Comparison of ENCODE assay signal across 19 mouse cellular contexts in genomic region chr11:30258739-30259350, GRCm38 (mm10). TPM values are rescaled to one million over a fixed set of nuclear protein-coding genes. Genes with fewer than 3 reads are reported as not detected.
DNase-seq lines count a peak whose midpoint lies in the region; ATAC-seq and TF ChIP-seq lines count a peak whose summit lies in the region.
"Had no signal": no experiment of that assay in that cellular context is flagged by ENCODE, and none has a peak within 500 bp of the region (broad histone marks: within the 10 kb centered on the region; RNA-seq: fewer than 3 reads in every experiment).

No protein-coding gene starts in this region.

- no peak for TF ChIP-seq EP300 in lung, postnatal 0 days (IDR thresholded peaks at IDR 0.05)

- H3K36me3 ChIP-seq in lung, postnatal 0 days (ENCODE audit: insufficient read depth, low read length) = no peaks in the 10 kb centered on the region
- H3K36me3 ChIP-seq in heart, embryonic 16.5 days (ENCODE audit: control insufficient read depth, insufficient read depth) = peaks cover 5% of the 10 kb centered on the region
- no peaks in the 10 kb centered on the region for H3K36me3 ChIP-seq in forebrain, embryonic 12.5 days (replicated peaks)
- H3K36me3 ChIP-seq: embryonic facial prominence, embryonic 10.5 days; G1E; limb, embryonic 12.5 days; liver, embryonic 12.5 days had no signal

- 75% methylated on average over 6 of the region's 6 CpGs for WGBS in lung, postnatal 0 days
- WGBS in heart, embryonic 16.5 days = 58% methylated on average over 6 of the region's 6 CpGs
- 88% methylated on average over 6 of the region's 6 CpGs for WGBS in forebrain, embryonic 12.5 days

- no peak overlapping the region for H3K4me2 ChIP-seq in lung, postnatal 0 days (replicated peaks; ENCODE audit: low read depth, low read length)
- no peak overlapping the region for H3K4me2 ChIP-seq in heart, embryonic 16.5 days (ENCODE audit: low read depth, low read length)
- no peak overlapping the region for H3K4me2 ChIP-seq in forebrain, embryonic 12.5 days
- H3K4me2 ChIP-seq: limb, embryonic 12.5 days; liver, embryonic 12.5 days; lung, embryonic 14.5 days had no signal

- no peaks in the 10 kb centered on the region for H3K27me3 ChIP-seq in lung, postnatal 0 days (replicated peaks; ENCODE audit: insufficient read depth, low read length)
- H3K27me3 ChIP-seq in heart, embryonic 16.5 days (ENCODE audit: control insufficient read depth, insufficient read depth, low read length) = no peaks in the 10 kb centered on the region
- no peaks in the 10 kb centered on the region for H3K27me3 ChIP-seq in forebrain, embryonic 12.5 days
- H3K27me3 ChIP-seq: limb, embryonic 12.5 days; liver, embryonic 12.5 days had no signal

- ATAC-seq in lung, postnatal 0 days = no peak
- no peak for ATAC-seq in heart, embryonic 16.5 days (replicated peaks; ENCODE audit: extremely low read depth, insufficient read depth, low FRiP score)
- no peak for ATAC-seq in forebrain, embryonic 12.5 days (ENCODE audit: low FRiP score)
- ATAC-seq in granulocyte monocyte progenitor cell, adult 5-6 weeks (replicated peaks; ENCODE audit: poor library complexity, severe bottlenecking) = no peak
- ATAC-seq: forebrain, embryonic 14.5 days; hindbrain, postnatal 0 days; intestine, postnatal 0 days; liver, embryonic 12.5 days; midbrain, embryonic 16.5 days had no signal

- TF ChIP-seq CTCF in gastrocnemius, adult 2 months (IDR thresholded peaks at IDR 0.05) = no peak
- no peak for TF ChIP-seq CTCF in lung, postnatal 0 days (IDR thresholded peaks at IDR 0.05)

- H3K9ac ChIP-seq in lung, postnatal 0 days (replicated peaks; ENCODE audit: low read depth) = no peak overlapping the region
- 0 out of 2 replicates have a peak overlapping the region, but pooled peaks have one; percentile 11 for H3K9ac ChIP-seq in heart, embryonic 16.5 days (ENCODE audit: low read length)
- H3K9ac ChIP-seq in forebrain, embryonic 12.5 days = no peak overlapping the region
- H3K9ac ChIP-seq: limb, embryonic 12.5 days; liver, embryonic 12.5 days; lung, embryonic 14.5 days had no signal

- H3K4me3 ChIP-seq in gastrocnemius, adult 2 months = peak overlapping the region; percentile 41
- no peak overlapping the region for H3K4me3 ChIP-seq in lung, postnatal 0 days (ENCODE audit: low read depth, low read length)
- H3K4me3 ChIP-seq in heart, embryonic 16.5 days (ENCODE audit: low read length) = no peak overlapping the region
- H3K4me3 ChIP-seq in forebrain, embryonic 12.5 days (replicated peaks) = no peak overlapping the region
- H3K4me3 ChIP-seq: embryonic facial prominence, embryonic 10.5 days; limb, embryonic 12.5 days; liver, embryonic 12.5 days had no signal

- no peak for DNase-seq in gastrocnemius, adult 2 months
- no peak for DNase-seq in gastrocnemius, postnatal 10 days
- no peak for DNase-seq in lung, postnatal 0 days (ENCODE audit: low spot score)
- no peak for DNase-seq in lung, adult 18-20 months
- DNase-seq: cerebellum, adult 2 months; lung, embryonic 14.5 days; lung, postnatal 4 days; right cerebral cortex, postnatal 4 days had no signal

- peaks cover 16% of the 10 kb centered on the region; the same call in 1 of the 2 replicates for H3K4me1 ChIP-seq in lung, postnatal 0 days (ENCODE audit: insufficient read depth, low read depth, low read length)
- H3K4me1 ChIP-seq in heart, embryonic 16.5 days (ENCODE audit: control insufficient read depth, insufficient read depth, low read length) = peaks cover 56% of the 10 kb centered on the region
- no peaks in the 10 kb centered on the region for H3K4me1 ChIP-seq in forebrain, embryonic 12.5 days
- H3K4me1 ChIP-seq: embryonic facial prominence, embryonic 10.5 days; liver, embryonic 12.5 days had no signal

- no peaks in the 10 kb centered on the region for H3K9me3 ChIP-seq in lung, postnatal 0 days (ENCODE audit: low read length)
- H3K9me3 ChIP-seq in heart, embryonic 16.5 days (replicated peaks; ENCODE audit: control insufficient read depth, low read length) = peaks cover 4% of the 10 kb centered on the region
- H3K9me3 ChIP-seq in forebrain, embryonic 12.5 days = 0 out of 2 replicates have a peak, but pooled peaks cover 3% of the 10 kb centered on the region
- H3K9me3 ChIP-seq: embryonic facial prominence, embryonic 10.5 days; G1E; limb, embryonic 12.5 days; liver, embryonic 12.5 days had no signal

- intact Hi-C loops in gastrocnemius, adult 2 months (cut with DNase I) = no loop called here

- H3K27ac ChIP-seq in gastrocnemius, adult 2 months = peak overlapping the region; percentile 66
- peak overlapping the region; percentile 34; the same call in 1 of the 2 replicates for H3K27ac ChIP-seq in lung, postnatal 0 days (ENCODE audit: low read length)
- peak overlapping the region; percentile 91 for H3K27ac ChIP-seq in heart, embryonic 16.5 days (ENCODE audit: low read length)
- H3K27ac ChIP-seq in forebrain, embryonic 12.5 days = no peak overlapping the region
- H3K27ac ChIP-seq: embryonic facial prominence, embryonic 10.5 days; hindbrain, postnatal 0 days; limb, embryonic 12.5 days; liver, embryonic 12.5 days had no signal

RNA-seq across cellular contexts. Expression of gene Sptbn1, which starts 9.1 kb away (rescaled TPM):
- total RNA-seq in gastrocnemius, adult 2 months (2021) = 100 to 1,000 TPM; 112 to 141 TPM
- 100 to 1,000 TPM; 147 to 171 TPM for total RNA-seq in gastrocnemius, postnatal 10 days (2021)
- 220 and 256 TPM in 2 replicates for polyA plus RNA-seq in lung, postnatal 0 days (2015; fragmentation: Nextera tagmentation; extraction: Ambion mirVana)
- polyA plus RNA-seq in heart, embryonic 16.5 days (2015; fragmentation: Nextera tagmentation; extraction: Ambion mirVana) = 164 and 178 TPM in 2 replicates
- 84.4 and 85.9 TPM in 2 replicates for polyA plus RNA-seq in forebrain, embryonic 12.5 days (2016; fragmentation: Nextera tagmentation; extraction: Ambion mirVana)
- total RNA-seq in granulocyte monocyte progenitor cell, adult 5-6 weeks (2014; fragmentation: Nextera tagmentation) = 101 and 117 TPM in 2 replicates
- total RNA-seq in granulocyte monocyte progenitor cell, adult 5-6 weeks (2017) = 159 and 165 TPM in 2 replicates
